ENCODE assay signal across 19 mouse cellular contexts in genomic region chr17:91286875-91287274, GRCm38 (mm10).
DNase-seq lines count a peak whose midpoint lies in the region; TF ChIP-seq lines count a peak whose summit lies in the region.
"Had no signal": no experiment of that assay in that cellular context is flagged by ENCODE, and none has a peak within 500 bp of the region (broad histone marks: within the 10 kb centered on the region; RNA-seq: fewer than 3 reads in every experiment).

No protein-coding gene starts in this region.

- peak in 1 of 2 experiments; percentile 23; a peak in 1 of 4 replicates for TF ChIP-seq EP300 in MEL (IDR thresholded peaks at IDR 0.05; ENCODE audit: low read depth in 1 of 2, low read length in 2 of 2)
- no peak for TF ChIP-seq EP300 in heart, adult 2 months (IDR thresholded peaks at IDR 0.05; ENCODE audit: insufficient read depth, low read depth, low read length)

- in situ Hi-C loops in ES-E14 (cut with MboI; ENCODE audit: low sequenced_read_pairs in 2 of 2, unreplicated experiment in 2 of 2): no loop called here

- no peak for TF ChIP-seq RAD21 in MEL (IDR thresholded peaks at IDR 0.05; ENCODE audit: low read depth, low read length)

- H3K4me1 ChIP-seq in ES-E14 (ENCODE audit: control insufficient read depth in 2 of 2, insufficient read depth in 2 of 2, low read length in 2 of 2, poor library complexity in 1 of 2) (peaks cover 0 to 2% of the 10 kb centered on the region in 2 experiments; a peak in 1 of 4 replicates), MEL (ENCODE audit: control insufficient read depth in 1 of 2, insufficient read depth in 2 of 2, low read length in 2 of 2) (peaks cover 0 to 2% of the 10 kb centered on the region in 2 experiments; a peak in 2 of 4 replicates)
- no peaks in the 10 kb centered on the region for H3K4me1 ChIP-seq in heart, adult 2 months (ENCODE audit: control insufficient read depth, insufficient read depth, low read length)

- H3K27ac ChIP-seq in ES-E14 (ENCODE audit: insufficient read depth, low read depth, low read length, poor library complexity, severe bottlenecking) (no peak overlapping the region), MEL (ENCODE audit: control insufficient read depth, low read depth, low read length) (no peak overlapping the region)
- H3K27ac ChIP-seq in heart, adult 2 months: no peak overlapping the region

- intact Hi-C loops in heart, adult 2 months (cut with DNase I): no loop called here

- no peaks in the 10 kb centered on the region for H3K27me3 ChIP-seq in MEL (ENCODE audit: control insufficient read depth in 1 of 2, insufficient read depth in 2 of 2, low read length in 2 of 2)
- H3K27me3 ChIP-seq in heart, adult 2 months (ENCODE audit: control insufficient read depth, insufficient read depth, low read length): no peaks in the 10 kb centered on the region
- H3K27me3 ChIP-seq: CH12.LX, Patski had no signal

- TF ChIP-seq CTCF in MEL (IDR thresholded peaks at IDR 0.05 in 2 of 3, conservative IDR thresholded peaks at IDR 0.05 in 1 of 3; ENCODE audit: control insufficient read depth in 1 of 3, insufficient read depth in 1 of 3, low read depth in 2 of 3, low read length in 3 of 3, poor library complexity in 1 of 3, severe bottlenecking in 1 of 3): no peak
- no peak for TF ChIP-seq CTCF in heart, adult 2 months (IDR thresholded peaks at IDR 0.05)

- H3K36me3 ChIP-seq in ES-E14 (ENCODE audit: control insufficient read depth, insufficient read depth, low read length, poor library complexity, severe bottlenecking): no peaks in the 10 kb centered on the region
- H3K36me3 ChIP-seq in MEL (ENCODE audit: control insufficient read depth in 1 of 2, insufficient read depth in 2 of 2, low read length in 2 of 2): peaks cover 0 to 3% of the 10 kb centered on the region in 2 experiments; a peak in 1 of 4 replicates
- H3K36me3 ChIP-seq in heart, adult 2 months (ENCODE audit: control insufficient read depth, insufficient read depth, low read length): no peaks in the 10 kb centered on the region
- H3K36me3 ChIP-seq: G1E had no signal

- DNase-seq in ES-E14 (ENCODE audit: low read depth, low spot score) (no peak), MEL (ENCODE audit: low read depth, low spot score) (peak; percentile 41)
- DNase-seq in heart, adult 2 months: no peak
- DNase-seq in cerebellum, adult 8-10 months: no peak
- DNase-seq: adrenal gland, adult 2 months; adrenal gland, adult 8-10 months; adrenal gland, postnatal 10 days; adrenal gland, postnatal 14 days; adrenal gland, postnatal 25 days; adrenal gland, postnatal 36 days; B cell, adult 2 months; cerebellum, adult 11 months; cerebellum, adult 11-12 months; cerebellum, adult 18-20 months; cerebellum, adult 2 months; cerebellum, adult 9-10 months had no signal

- H3K9me3 ChIP-seq in ES-E14 (ENCODE audit: control insufficient read depth, insufficient read depth, low read depth, low read length): no peaks in the 10 kb centered on the region
- no peaks in the 10 kb centered on the region for H3K9me3 ChIP-seq in MEL (replicated peaks; ENCODE audit: insufficient read depth, low read length)
- H3K9me3 ChIP-seq: G1E had no signal

- TF ChIP-seq POLR2A in MEL (IDR thresholded peaks at IDR 0.05; ENCODE audit: control insufficient read depth in 1 of 2, insufficient read depth in 1 of 2, low read depth in 1 of 2, low read length in 2 of 2, poor library complexity in 1 of 2): no peak
- TF ChIP-seq POLR2A in heart, adult 2 months (IDR thresholded peaks at IDR 0.05; ENCODE audit: insufficient read depth, low read depth, low read length): no peak

- H3K79me2 ChIP-seq in MEL (ENCODE audit: control insufficient read depth, insufficient read depth, low read length, poor library complexity): no peaks in the 10 kb centered on the region
- no peaks in the 10 kb centered on the region for H3K79me2 ChIP-seq in heart, adult 2 months (replicated peaks; ENCODE audit: control insufficient read depth, insufficient read depth, low read length)

- no peak overlapping the region for H3K4me3 ChIP-seq in ES-E14 (ENCODE audit: insufficient read depth in 1 of 2, low read depth in 1 of 2, low read length in 2 of 2, poor library complexity in 1 of 2, severe bottlenecking in 1 of 2)
- H3K4me3 ChIP-seq in MEL (ENCODE audit: control insufficient read depth in 1 of 2, insufficient read depth in 1 of 2, low read depth in 2 of 2, low read length in 2 of 2): no peak overlapping the region
- H3K4me3 ChIP-seq in heart, adult 2 months: no peak overlapping the region

- H3K9ac ChIP-seq in ES-E14 (ENCODE audit: insufficient read depth, low read depth, low read length, poor library complexity, severe bottlenecking): no peak overlapping the region
- H3K9ac ChIP-seq in MEL (ENCODE audit: control insufficient read depth, low read depth, low read length, poor library complexity, severe bottlenecking): no peak overlapping the region
- no peak overlapping the region for H3K9ac ChIP-seq in heart, adult 2 months (ENCODE audit: low read depth, low read length)

TF ChIP-seq in ES-E14, 5 proteins besides CTCF, POLR2A, EP300 and RAD21:
- peak; percentile 51; the same call in 1 of the 2 replicates for TF ChIP-seq MAFK (IDR thresholded peaks at IDR 0.05; ENCODE audit: insufficient read depth, low read depth, low read length)
- no peak for TF ChIP-seq ZNF384 (IDR thresholded peaks at IDR 0.05; ENCODE audit: low read depth, low read length)

TF ChIP-seq in MEL, 35 proteins besides CTCF, POLR2A, EP300 and RAD21:
- TF ChIP-seq USF2 (IDR thresholded peaks at IDR 0.05; ENCODE audit: borderline replicate concordance in 1 of 2, insufficient read depth in 1 of 2, low read depth in 1 of 2, low read length in 2 of 2) (no peak), MAFK (IDR thresholded peaks at IDR 0.05; ENCODE audit: borderline replicate concordance, low read depth, low read length) (peak; percentile 61; the same call in 1 of the 2 replicates), GABPA (IDR thresholded peaks at IDR 0.05; ENCODE audit: low read depth, low read length) (peak; percentile 70; the same call in 1 of the 2 replicates), GATA1 (IDR thresholded peaks at IDR 0.05; ENCODE audit: low read depth, low read length) (0 out of 2 replicates have a peak, but pooled peaks have one; percentile 45)
